Mouse (Mus musculus) spleen, adult 2 months (tissue): ENCODE measurements around the gene Cflar. TPM values are rescaled to one million over a fixed set of nuclear protein-coding genes. Genes with fewer than 3 reads are reported as not detected.
"Not testable (repeated sequence)": the region's sequence is repeated elsewhere in the genome, so short reads cannot be mapped to it uniquely, and the experiment has no call there.

Experiments used
- DNase-seq, 2 experiments: peaks; one replicate each; pipeline versions ENCODE4 v3.0.0 to v3.0.0-alpha.2; 2012 to 2021; ENCODE audit warnings: low spot score in 2 of 2, low read depth in 1 of 2
- H3K27ac ChIP-seq: fragments of 200-500 bp; 2 replicates; pipeline ENCODE4 v1.5.1; 2012; ENCODE audit warnings: low read length, inconsistent platforms; ENCODE audit not compliant: insufficient read depth
- H3K27me3 ChIP-seq: fragments of 200-500 bp; 2 replicates; pipeline ENCODE4 v1.6.1; 2012; ENCODE audit warnings: mild to moderate bottlenecking, moderate library complexity, low read length, inconsistent platforms; ENCODE audit not compliant: control insufficient read depth, insufficient read depth
- H3K36me3 ChIP-seq: fragments of 200-500 bp; 2 replicates; pipeline ENCODE4 v1.6.1; 2012; ENCODE audit warnings: mild to moderate bottlenecking, low read length, inconsistent platforms; ENCODE audit not compliant: control insufficient read depth, insufficient read depth
- H3K4me1 ChIP-seq: fragments of 200-500 bp; 2 replicates; pipeline ENCODE4 v1.6.1; 2011; ENCODE audit warnings: inconsistent platforms; ENCODE audit not compliant: control insufficient read depth, insufficient read depth, insufficient read length
- H3K4me3 ChIP-seq: fragments of 200-500 bp; 2 replicates; pipeline ENCODE4 v1.5.1; 2011; ENCODE audit warnings: mild to moderate bottlenecking, inconsistent platforms; ENCODE audit not compliant: insufficient read depth, insufficient read length; ENCODE audit errors: extremely low read depth
- CTCF ChIP-seq: fragments of 200-500 bp; IDR thresholded peaks from 2 replicates; pipeline ENCODE4 v1.5.1; 2011; ENCODE audit warnings: mild to moderate bottlenecking, inconsistent platforms; ENCODE audit not compliant: insufficient read depth, insufficient read length, insufficient replicate concordance; ENCODE audit errors: extremely low read depth
- POLR2A ChIP-seq: fragments of 200-500 bp; IDR thresholded peaks from 2 replicates; pipeline ENCODE4 v1.6.1; 2011; ENCODE audit warnings: low read depth, low read length, inconsistent platforms
- WGBS: fragments of 180-500 bp; shearing (Covaris S2); methylation state at CpG from one replicate; pipeline ENCODE4 v1.1.7; 2018; 5-methylcytosine and 5-hydroxymethylcytosine counted together
- polyA plus RNA-seq: library from polyadenylated mRNA; depleted of rRNA; stranded (reverse); fragments of >200 nt; gene quantifications from 2 replicates; pipeline ENCODE4 v1.2.3, GENCODE M21; 2012

Gene Cflar
- polyA plus RNA-seq, 1 experiment: 33.2 TPM

- Histone ChIP-seq H3K27ac (no peak overlapping the region), H3K27me3 (no peaks in the 10 kb centered on the region), H3K36me3 (no peaks in the 10 kb centered on the region), H3K4me1 (no peaks in the 10 kb centered on the region), H3K4me3 (no peak overlapping the region)
- TF ChIP-seq CTCF (no peak), POLR2A (no peak)
- no peak for DNase-seq
- WGBS: 92% methylated on average over 4 of the region's 4 CpGs
These were observed 12.5 kb upstream of the Cflar start for GRCm38 (mm10) chr1:58698781-58699180.

DNA sequence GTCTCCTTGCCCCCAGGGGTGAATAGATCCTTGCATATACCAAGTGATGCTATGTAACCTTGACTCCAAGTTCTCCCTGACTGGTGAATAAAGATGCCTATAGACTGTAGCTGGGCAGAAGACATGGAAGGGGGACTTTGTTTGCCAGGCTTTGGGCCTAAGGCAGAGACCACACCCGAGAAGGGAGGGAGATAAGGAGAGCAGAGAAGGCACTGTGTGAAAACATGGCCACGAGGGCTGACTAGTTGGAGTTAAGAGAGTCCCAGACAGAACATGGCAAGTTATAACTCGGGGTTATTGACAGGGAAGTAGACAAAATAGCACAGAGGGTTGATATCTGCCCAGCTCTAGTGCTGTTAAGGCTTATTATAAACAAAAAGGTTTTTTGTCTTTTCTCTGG lies 11.3 kb upstream of the Cflar start:
- 74% methylated on average over 3 of the region's 3 CpGs for WGBS
- no peaks in the 10 kb centered on the region for H3K36me3 ChIP-seq
- H3K27me3 ChIP-seq: no peaks in the 10 kb centered on the region
- no peak for DNase-seq
- H3K4me1 ChIP-seq: no peaks in the 10 kb centered on the region
- no peak overlapping the region for H3K4me3 ChIP-seq
- TF ChIP-seq CTCF: no peak
- TF ChIP-seq POLR2A: no peak
- no peak overlapping the region for H3K27ac ChIP-seq

GRCm38 (mm10) chr1:58700580-58701162 lies 10.6 kb upstream of the Cflar start:
- WGBS: 77% methylated on average over 5 of the region's 5 CpGs
- not testable (repeated sequence) for H3K4me1 ChIP-seq, H3K27me3 ChIP-seq, H3K27ac ChIP-seq, H3K36me3 ChIP-seq, DNase-seq, H3K4me3 ChIP-seq

DNA sequence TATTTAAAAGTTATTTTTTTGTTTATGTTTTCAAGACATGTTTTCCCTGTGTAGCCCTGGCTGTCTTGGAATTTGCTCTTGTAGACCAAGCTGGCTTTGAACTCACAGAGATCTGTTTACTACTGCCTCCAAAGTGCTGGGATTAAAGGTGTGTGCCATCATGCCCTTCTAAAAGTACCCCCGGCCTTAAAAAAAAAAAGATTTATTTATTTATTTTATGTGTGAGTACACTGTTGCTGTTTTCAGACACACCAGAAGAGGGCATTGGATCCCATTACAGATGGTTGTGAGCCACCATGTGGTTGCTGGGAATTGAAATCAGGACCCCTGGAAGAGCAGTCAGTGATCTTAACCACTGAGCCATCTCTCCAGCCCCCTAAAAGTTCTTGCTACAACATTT lies 1.3 kb upstream of the Cflar start:
- WGBS: 83% methylated on average over 1 of the region's 1 CpGs
- H3K4me3 ChIP-seq, H3K36me3 ChIP-seq, DNase-seq, H3K27me3 ChIP-seq, H3K4me1 ChIP-seq, H3K27ac ChIP-seq: not testable (repeated sequence)

- no peak for DNase-seq
These were observed 470 bp upstream of the Cflar start for GRCm38 (mm10) chr1:58710711-58711364.

GRCm38 (mm10) chr1:58712076-58713061 lies 1.1 kb downstream of the Cflar start:
- H3K27me3 ChIP-seq: no peaks in the 10 kb centered on the region
- H3K27ac ChIP-seq: peak overlapping the region; percentile 98
- peak; percentile 29 to 65 for DNase-seq
- TF ChIP-seq CTCF (no peak), POLR2A (no peak)
- H3K4me3 ChIP-seq: peak overlapping the region; percentile 72
- H3K36me3 ChIP-seq: peaks cover 13% of the 10 kb centered on the region; the same call in 1 of the 2 replicates
- 1% methylated on average over 17 of the region's 17 CpGs for WGBS
- peaks cover 9% of the 10 kb centered on the region; the same call in 1 of the 2 replicates for H3K4me1 ChIP-seq

More at GRCm38 (mm10) chr1:58710711-58711364, 470 bp upstream of the Cflar start:
- 21% methylated on average over 10 of the region's 10 CpGs for WGBS
- Histone ChIP-seq H3K27ac (peak overlapping the region; percentile 98), H3K27me3 (no peaks in the 10 kb centered on the region), H3K36me3 (peaks cover 9% of the 10 kb centered on the region; the same call in 1 of the 2 replicates), H3K4me3 (peak overlapping the region; percentile 72; the same call in 1 of the 2 replicates), H3K4me1 (peaks cover 3% of the 10 kb centered on the region; the same call in 1 of the 2 replicates)
- TF ChIP-seq CTCF: no peak
- TF ChIP-seq POLR2A: no peak
